Mouse (Mus musculus) intestine, postnatal 0 days (tissue): Measurements from ENCODE around the gene Plk2. TPM values are rescaled to one million over a fixed set of nuclear protein-coding genes. Genes with fewer than 3 reads are reported as not detected.

Experiments
- ATAC-seq: fragments of 200-750 bp; cut with Nextera tagmentation; 2 replicates; pipeline ENCODE4 v1.8.0; 2017; ENCODE audit warnings: mild to moderate bottlenecking, moderate TSS enrichment, moderate library complexity
- H3K27ac ChIP-seq: fragments of 300-500 bp; sonication (generic); 2 replicates; pipeline ENCODE4 v1.5.1; 2014; ENCODE audit warnings: mild to moderate bottlenecking, low read depth, low read length, moderate library complexity
- H3K27me3 ChIP-seq: fragments of 300-500 bp; sonication (generic); replicated peaks from 2 replicates; pipeline ENCODE4 v1.6.1; 2014; ENCODE audit warnings: low read length, mixed read lengths; ENCODE audit not compliant: control insufficient read depth, insufficient read depth
- H3K36me3 ChIP-seq: fragments of 300-500 bp; sonication (generic); 2 replicates; pipeline ENCODE4 v1.6.1; 2014; ENCODE audit warnings: mild to moderate bottlenecking, moderate library complexity; ENCODE audit not compliant: control insufficient read depth, insufficient read depth
- H3K4me1 ChIP-seq: fragments of 300-500 bp; sonication (generic); replicated peaks from 2 replicates; pipeline ENCODE4 v1.6.1; 2014; ENCODE audit warnings: antibody characterized with exemption, low read length, mixed read lengths; ENCODE audit not compliant: control insufficient read depth, insufficient read depth
- H3K4me2 ChIP-seq: fragments of 300-500 bp; sonication (generic); replicated peaks from 2 replicates; pipeline ENCODE4 v1.6.1; 2014; ENCODE audit warnings: low read depth, mild to moderate bottlenecking, moderate library complexity
- H3K4me3 ChIP-seq: fragments of 300-500 bp; sonication (generic); 2 replicates; pipeline ENCODE4 v1.5.1; 2014; ENCODE audit warnings: low read depth, low read length
- H3K9ac ChIP-seq: fragments of 300-500 bp; sonication (generic); 2 replicates; pipeline ENCODE4 v1.6.1; 2014; ENCODE audit warnings: mild to moderate bottlenecking, low read depth, low read length
- H3K9me3 ChIP-seq: fragments of 300-500 bp; sonication (generic); 2 replicates; pipeline ENCODE4 v1.6.1; 2016; ENCODE audit warnings: mixed run types; ENCODE audit not compliant: control insufficient read depth
- CTCF ChIP-seq: sonication (generic); IDR thresholded peaks from 2 replicates; pipeline ENCODE4 v1.5.1; 2016; ENCODE audit warnings: low read depth, mild to moderate bottlenecking, control low read depth, antibody characterized with exemption, moderate library complexity
- WGBS: fragments of 180-500 bp; shearing (Covaris S2); extraction: QIAGEN DNeasy Blood & Tissue Kit; methylation state at CpG from one replicate; pipeline ENCODE4 v1.1.7; 2014; 5-methylcytosine and 5-hydroxymethylcytosine counted together
- polyA plus RNA-seq: library from polyadenylated mRNA; unstranded; fragments of >200 nt; fragmentation: Nextera tagmentation; extraction: Ambion mirVana; gene quantifications from 2 replicates; pipeline ENCODE4 v1.2.1, GENCODE M21; 2015

Plk2 gene
- polyA plus RNA-seq, 1 experiment from 2014 or later = 16.4 TPM

- Histone ChIP-seq H3K9me3 (no peaks in the 10 kb centered on the region), H3K9ac (no peak overlapping the region), H3K4me1 (no peaks in the 10 kb centered on the region), H3K27ac (no peak overlapping the region), H3K4me2 (no peak overlapping the region), H3K36me3 (peaks cover 3% of the 10 kb centered on the region; the same call in 1 of the 2 replicates), H3K27me3 (no peaks in the 10 kb centered on the region), H3K4me3 (no peak overlapping the region)
- no peak for TF ChIP-seq CTCF
- 0 out of 2 replicates have a peak, but pooled peaks have one; percentile 10 for ATAC-seq
- WGBS = 31% methylated on average over 3 of the region's 3 CpGs
Measured at GRCm38 (mm10) chr13:110392631-110393030, 2.2 kb upstream of the Plk2 start.

- WGBS = under 1% methylated on average over 41 of the region's 41 CpGs
- Histone ChIP-seq H3K27me3 (no peaks in the 10 kb centered on the region), H3K9me3 (no peaks in the 10 kb centered on the region), H3K4me3 (peak overlapping the region; percentile 80), H3K9ac (peak overlapping the region; percentile 79), H3K27ac (peak overlapping the region; percentile 78), H3K4me2 (peak overlapping the region; percentile 100), H3K36me3 (peaks cover 29% of the 10 kb centered on the region), H3K4me1 (no peaks in the 10 kb centered on the region)
- no peak for TF ChIP-seq CTCF
- ATAC-seq = peak; percentile 46
Measured at GRCm38 (mm10) chr13:110395179-110395794, 441 bp downstream of the Plk2 start.

GRCm38 (mm10) chr13:110395916-110396685 lies 1.3 kb downstream of the Plk2 start:
- Histone ChIP-seq H3K4me3 (peak overlapping the region; percentile 80), H3K4me2 (peak overlapping the region; percentile 100), H3K4me1 (no peaks in the 10 kb centered on the region), H3K27me3 (no peaks in the 10 kb centered on the region), H3K27ac (no peak overlapping the region), H3K9me3 (no peaks in the 10 kb centered on the region), H3K36me3 (peaks cover 31% of the 10 kb centered on the region), H3K9ac (peak overlapping the region; percentile 79; the same call in 1 of the 2 replicates)
- no peak for TF ChIP-seq CTCF
- no peak for ATAC-seq
- 3% methylated on average over 21 of the region's 21 CpGs for WGBS

- Histone ChIP-seq H3K4me3 (no peak overlapping the region), H3K4me1 (no peaks in the 10 kb centered on the region), H3K27me3 (no peaks in the 10 kb centered on the region), H3K36me3 (peaks cover 31% of the 10 kb centered on the region), H3K9ac (no peak overlapping the region), H3K9me3 (no peaks in the 10 kb centered on the region), H3K27ac (no peak overlapping the region; the same call in 1 of the 2 replicates), H3K4me2 (peak overlapping the region; percentile 21)
- 83% methylated on average over 8 of the region's 8 CpGs for WGBS
- ATAC-seq = no peak
- no peak for TF ChIP-seq CTCF
Measured at GRCm38 (mm10) chr13:110397750-110398149, 2.9 kb downstream of the Plk2 start.

GRCm38 (mm10) chr13:110398513-110399270 lies 3.8 kb downstream of the Plk2 start:
- no peak for ATAC-seq
- Histone ChIP-seq H3K4me2 (peak overlapping the region; percentile 21), H3K36me3 (peaks cover 31% of the 10 kb centered on the region), H3K4me1 (no peaks in the 10 kb centered on the region), H3K9me3 (no peaks in the 10 kb centered on the region), H3K27me3 (no peaks in the 10 kb centered on the region), H3K27ac (no peak overlapping the region), H3K4me3 (peak overlapping the region; percentile 11; the same call in 1 of the 2 replicates), H3K9ac (no peak overlapping the region)
- no peak for TF ChIP-seq CTCF
- WGBS = 77% methylated on average over 24 of the region's 24 CpGs

GRCm38 (mm10) chr13:110401443-110401842 lies 6.6 kb downstream of the Plk2 start:
- no peak overlapping the region for H3K27ac ChIP-seq
- H3K4me3 ChIP-seq = no peak overlapping the region
- H3K4me2 ChIP-seq = no peak overlapping the region
- no peaks in the 10 kb centered on the region for H3K4me1 ChIP-seq
- H3K9me3 ChIP-seq = no peaks in the 10 kb centered on the region
- no peak overlapping the region for H3K9ac ChIP-seq
- TF ChIP-seq CTCF = no peak
- no peaks in the 10 kb centered on the region for H3K27me3 ChIP-seq
- 58% methylated on average over 3 of the region's 3 CpGs for whole genome bisulfite sequencing
- peaks cover 31% of the 10 kb centered on the region for H3K36me3 ChIP-seq
- no peak for ATAC-seq
